Mouse (Mus musculus) heart, postnatal 10 days (tissue): ENCODE measurements around the gene Tnfrsf18. TPM values are rescaled to one million over a fixed set of nuclear protein-coding genes. Genes with fewer than 3 reads are reported as not detected.
A peak's percentile ranks its signal among the peaks of the same experiment; 100 is the strongest.

Source experiments
- DNase-seq, 2 experiments: peaks; one replicate each; pipeline ENCODE4 v3.0.0; 2021
- intact Hi-C: fragments of 180-260 bp; cut with DNase I; formaldehyde crosslinking; loops from one replicate; pipeline ENCODE4 v1.15.1; 2025
- total RNA-seq, 2 experiments: library from RNA; stranded (reverse); gene quantifications; 2 replicates each; pipeline ENCODE4 v1.2.3; 2021

Gene Tnfrsf18
- under 1 TPM in 1 of 2 experiments, not detected in 1; 0.29 TPM for total RNA-seq

DNA sequence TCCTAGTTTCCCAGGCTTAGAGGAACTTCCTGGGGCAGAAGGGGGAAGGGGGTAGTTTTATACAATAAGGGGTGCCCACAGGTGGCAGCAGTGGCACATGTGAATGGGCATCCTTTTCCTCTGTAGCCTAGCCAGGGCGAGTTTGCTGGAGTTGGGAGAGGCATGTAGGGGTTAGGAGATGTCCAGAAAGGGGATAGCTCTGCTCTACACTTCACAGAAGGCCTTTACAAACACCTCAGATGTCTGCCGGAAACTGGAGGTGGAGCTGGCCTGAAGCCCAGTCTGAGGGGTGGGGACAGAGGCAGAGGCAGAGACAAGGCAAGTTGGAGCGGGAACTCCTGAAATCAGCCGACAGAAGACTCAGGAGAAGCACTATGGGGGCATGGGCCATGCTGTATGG lies at the start of gene Tnfrsf18:
TSS of gene Tnfrsf18 (plus strand) at position 152 of the 400 bp plus-strand sequence.
- intact Hi-C loops = no loop called here
- DNase-seq = peak; percentile 61 to 68

DNA sequence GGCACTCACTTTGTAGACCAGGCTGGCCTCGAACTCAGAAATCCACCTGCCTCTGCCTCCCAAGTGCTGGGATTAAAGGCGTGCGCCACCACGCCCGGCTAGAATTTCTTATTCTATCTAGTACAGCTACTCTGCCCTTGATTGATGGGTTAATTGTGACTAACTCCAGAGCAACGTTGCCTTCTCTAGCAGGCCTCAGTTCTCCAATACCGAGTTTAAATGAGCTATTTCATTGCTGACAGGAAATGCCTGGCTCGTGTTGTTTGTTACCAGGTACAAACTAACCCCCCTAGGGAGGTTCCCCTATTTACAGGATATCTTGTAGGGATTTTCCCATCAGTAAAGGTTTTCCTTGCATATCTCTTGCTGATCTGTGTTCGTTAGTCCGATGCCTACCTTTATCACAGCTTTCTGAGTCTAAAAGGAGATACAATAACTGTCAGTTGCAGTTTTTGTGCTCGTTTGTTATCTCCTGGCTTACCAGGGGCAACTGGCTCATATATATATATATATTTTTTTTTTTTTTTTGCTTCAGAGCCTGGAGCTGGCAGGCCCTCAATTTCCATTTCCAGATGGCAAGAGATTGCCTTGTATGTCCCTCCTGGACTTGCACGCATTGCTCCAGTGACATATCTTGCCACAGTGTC lies 44.4 kb upstream of the Tnfrsf18 start:
- no peak for DNase-seq
- intact Hi-C loops = no loop called here

DNA sequence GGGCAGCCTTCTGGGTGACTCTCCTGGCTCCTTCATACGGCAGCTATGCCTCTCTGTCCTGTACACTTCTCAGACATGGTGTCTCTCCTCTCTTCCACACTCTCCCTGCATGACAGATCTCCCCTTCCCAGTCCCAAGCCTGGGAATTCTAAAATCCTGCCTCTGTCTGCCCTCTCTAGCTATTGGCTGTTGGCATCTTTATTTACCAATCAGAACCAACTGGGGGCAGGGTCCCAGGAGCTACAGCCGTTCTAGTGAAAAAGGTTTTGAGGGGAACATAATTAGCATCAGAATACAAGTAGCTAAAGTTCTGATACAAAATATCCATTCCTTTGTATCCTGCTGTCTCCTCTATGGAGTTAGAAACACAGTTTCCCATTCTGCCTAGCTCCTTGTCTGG lies 42.2 kb upstream of the Tnfrsf18 start:
- no peak for DNase-seq
- intact Hi-C loops = no loop called here

- intact Hi-C loops = loop anchor here (2.0 kb wide), 1 partner anchor 29 kb away; the partner anchor contains the start of gene C1qtnf12
- peak; percentile 11 to 28 for DNase-seq
These were observed 34.6 kb upstream of the Tnfrsf18 start for GRCm38 (mm10) chr4:155991211-155991907.

DNA sequence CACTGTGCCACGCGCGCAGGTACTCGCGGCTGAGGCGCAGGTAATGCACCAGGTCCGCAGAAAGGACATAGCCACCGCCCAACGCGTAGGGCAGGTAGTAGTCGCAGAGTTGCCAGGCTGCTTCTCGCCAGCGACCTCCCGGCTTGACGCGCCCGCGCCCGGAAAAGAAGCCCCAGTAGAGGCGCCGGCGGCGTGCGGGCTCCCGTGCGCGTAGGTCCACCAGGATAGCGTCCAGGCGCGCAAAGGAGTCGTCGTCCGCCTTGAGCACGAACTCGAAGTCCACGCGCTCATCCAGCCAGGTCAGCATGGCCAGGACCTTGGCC lies 34.1 kb upstream of the Tnfrsf18 start:
- DNase-seq = no peak
- intact Hi-C loops = loop anchor here (2.0 kb wide), 1 partner anchor 29 kb away; the partner anchor contains the start of gene C1qtnf12

GRCm38 (mm10) chr4:155992241-155992905 lies 33.6 kb upstream of the Tnfrsf18 start, which contains the start of the genes B3galt6 and Sdf4:
Gene B3galt6, minus strand, starts transcription at chr4:155992649.
Gene Sdf4, plus strand, starts transcription at chr4:155992872.
- intact Hi-C loops = no loop called here
- peak; percentile 90 to 92 for DNase-seq

DNA sequence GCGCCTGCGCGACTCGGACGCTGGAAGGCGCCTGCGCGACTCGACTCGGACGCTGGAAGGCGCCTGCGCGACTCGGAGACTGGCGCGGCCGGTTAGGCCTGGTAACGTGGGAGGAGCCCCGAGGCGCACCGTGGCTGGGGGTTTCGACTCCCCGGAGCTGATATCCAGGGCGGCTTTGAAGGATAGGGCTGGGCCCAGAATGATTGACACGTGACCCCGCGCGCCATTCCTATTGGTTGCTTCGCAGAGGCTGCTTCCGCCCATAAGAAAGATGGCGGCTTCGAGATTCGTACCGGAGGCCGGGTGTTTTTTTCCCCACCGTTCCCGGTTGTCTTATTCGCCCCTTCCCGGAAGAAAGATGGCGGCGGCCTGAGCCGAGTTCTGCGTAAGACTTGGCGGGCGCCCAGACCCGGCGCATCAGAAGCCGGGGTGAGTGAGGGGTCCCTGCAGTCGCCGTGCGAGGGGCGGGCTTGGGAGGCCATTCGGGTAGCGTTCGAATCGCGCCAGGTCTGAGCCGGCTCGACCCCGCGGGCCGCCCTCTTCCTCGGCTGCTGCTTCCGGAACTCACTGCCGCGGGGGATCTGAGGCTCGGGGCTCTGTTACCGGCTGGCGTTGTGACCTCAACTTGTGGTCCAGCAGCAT lies 32.9 kb upstream of the Tnfrsf18 start:
- peak; percentile 98 to 99 for DNase-seq
- intact Hi-C loops = no loop called here

DNA sequence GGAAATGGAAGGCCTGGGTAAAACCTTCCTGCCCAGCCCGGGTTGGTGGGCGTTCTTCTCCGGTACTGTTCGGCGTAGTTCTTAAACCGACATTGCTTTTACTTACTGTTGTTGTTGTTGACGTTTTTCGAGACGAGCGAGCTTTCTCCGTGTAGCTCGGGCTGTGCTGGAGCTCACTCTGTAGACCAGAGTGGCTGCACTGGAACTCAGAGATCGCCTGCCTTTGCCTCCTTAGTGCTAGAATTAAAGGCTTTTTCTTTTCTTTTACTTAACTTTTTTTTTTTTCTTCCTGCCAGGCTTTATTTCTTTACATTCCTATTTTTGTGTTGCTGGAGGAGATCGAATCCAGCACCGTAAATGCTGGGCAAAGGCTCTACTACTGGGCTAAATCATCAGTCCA lies 32.4 kb upstream of the Tnfrsf18 start:
- no peak for DNase-seq
- intact Hi-C loops = no loop called here

- no peak for DNase-seq
- intact Hi-C loops = no loop called here
These were observed 21.9 kb upstream of the Tnfrsf18 start for GRCm38 (mm10) chr4:156004109-156004508.

DNA sequence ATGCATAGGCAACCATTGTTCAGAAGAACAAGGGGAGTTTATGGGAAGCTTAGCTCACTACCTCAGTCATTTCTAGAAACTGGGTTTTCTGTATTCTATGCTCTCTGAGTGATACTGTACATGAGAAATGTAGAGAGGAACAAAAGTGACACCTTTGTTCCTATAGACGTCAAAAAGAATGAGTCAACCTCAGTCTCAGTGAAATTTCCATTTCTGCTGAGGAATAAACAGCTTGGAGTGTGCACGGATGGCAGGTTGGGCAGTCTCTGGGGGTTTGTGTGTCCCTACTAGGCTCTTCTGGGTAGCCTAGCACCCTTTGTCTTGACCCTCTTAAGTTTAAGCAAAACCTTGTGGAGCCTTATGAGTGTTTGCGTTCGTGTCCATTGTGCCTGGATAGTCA lies 17.6 kb upstream of the Tnfrsf18 start:
- DNase-seq = no peak

DNA sequence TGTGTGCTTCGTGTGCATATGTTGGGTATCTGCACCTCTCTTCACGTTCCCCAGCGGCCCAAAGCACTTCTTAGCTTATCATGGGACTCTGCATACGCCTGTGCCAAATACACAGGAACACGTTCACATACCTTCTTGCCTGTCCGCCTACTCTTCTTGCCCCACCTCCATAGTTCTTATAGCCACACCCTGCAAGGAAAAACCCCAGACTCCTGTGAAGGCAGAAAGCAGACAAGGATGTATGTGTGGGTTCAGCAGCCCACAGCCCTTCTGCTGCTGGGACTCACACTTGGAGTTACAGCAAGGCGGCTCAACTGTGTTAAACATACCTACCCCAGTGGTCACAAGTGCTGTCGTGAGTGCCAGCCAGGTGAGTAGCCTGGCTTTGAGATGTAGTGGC lies 12.3 kb upstream of the Tnfrsf18 start, which contains the start of gene Tnfrsf4:
TSS of gene Tnfrsf4 (plus strand) at position 207 of the 400 bp plus-strand sequence.
- intact Hi-C loops = no loop called here
- DNase-seq = no peak

More for the DNA sequence above, 17.6 kb upstream of the Tnfrsf18 start:
- intact Hi-C loops = no loop called here

DNA sequence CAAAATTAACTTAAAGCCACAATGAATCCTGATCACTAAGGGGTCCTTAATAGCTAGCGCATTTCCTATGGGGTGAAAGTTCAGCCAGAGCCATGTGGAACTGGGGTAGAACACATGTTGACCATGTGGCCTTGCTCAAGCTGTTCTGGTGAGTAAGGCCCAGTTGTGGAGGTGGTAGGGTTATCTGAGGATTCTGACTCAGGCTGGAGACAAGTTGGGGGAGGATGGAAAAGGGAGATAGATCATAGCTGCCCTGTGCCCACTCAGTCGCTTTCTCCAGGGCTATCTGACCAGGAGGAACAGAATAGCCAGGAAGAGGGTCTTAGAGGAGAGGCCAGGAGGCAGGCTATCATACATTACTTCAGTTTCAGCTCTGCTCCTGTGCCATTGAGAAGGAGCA lies 11.5 kb upstream of the Tnfrsf18 start:
- DNase-seq = no peak
- intact Hi-C loops = no loop called here

- intact Hi-C loops = no loop called here
- DNase-seq = no peak
These were observed 6.2 kb upstream of the Tnfrsf18 start for GRCm38 (mm10) chr4:156019771-156020170.

DNA sequence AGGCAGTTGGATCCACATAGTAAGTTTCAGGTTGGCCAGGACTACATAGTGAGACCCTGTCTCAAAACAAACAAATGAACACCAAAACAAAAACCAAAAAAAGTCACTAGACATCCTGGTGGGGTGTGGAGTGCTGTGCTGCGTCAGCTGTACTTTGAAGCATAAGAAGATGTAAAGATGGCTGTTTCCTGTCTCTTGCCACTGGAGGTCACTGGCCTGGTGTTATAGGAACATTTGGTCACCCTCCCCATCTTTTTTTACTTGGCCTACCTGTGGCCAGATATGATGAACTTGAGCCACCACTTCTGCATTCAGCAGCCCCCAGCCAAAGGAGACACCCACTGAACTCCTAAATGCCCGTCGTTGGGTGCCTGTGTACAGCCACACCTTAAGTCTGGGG lies 4.6 kb upstream of the Tnfrsf18 start:
- no peak for DNase-seq
- intact Hi-C loops = no loop called here

DNA sequence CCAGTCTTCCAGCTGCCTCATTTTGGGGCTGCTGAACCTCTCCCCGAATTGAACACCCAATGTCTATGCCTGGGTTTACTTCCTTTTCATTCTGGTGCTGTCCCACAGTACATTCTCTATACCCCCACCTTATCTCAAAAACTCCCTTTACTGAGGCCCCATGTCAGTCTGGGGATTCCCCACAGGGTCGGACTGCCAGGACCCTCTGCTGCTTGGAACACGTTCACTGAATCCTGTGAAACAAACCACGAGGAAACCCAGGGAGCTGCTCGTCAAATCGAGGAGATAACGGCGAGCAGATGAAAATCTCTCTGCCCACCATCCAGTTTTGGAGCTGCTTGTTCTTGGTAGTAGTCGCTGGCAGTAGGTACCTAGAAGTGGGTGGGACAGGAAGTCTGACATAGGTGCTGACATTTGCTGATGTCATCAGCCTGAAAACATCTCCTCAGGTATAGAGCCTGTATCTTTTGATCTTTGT lies 4.0 kb upstream of the Tnfrsf18 start:
- intact Hi-C loops = no loop called here
- no peak for DNase-seq

GRCm38 (mm10) chr4:156023520-156023919 lies 2.4 kb upstream of the Tnfrsf18 start:
- intact Hi-C loops = no loop called here
- DNase-seq = no peak

DNA sequence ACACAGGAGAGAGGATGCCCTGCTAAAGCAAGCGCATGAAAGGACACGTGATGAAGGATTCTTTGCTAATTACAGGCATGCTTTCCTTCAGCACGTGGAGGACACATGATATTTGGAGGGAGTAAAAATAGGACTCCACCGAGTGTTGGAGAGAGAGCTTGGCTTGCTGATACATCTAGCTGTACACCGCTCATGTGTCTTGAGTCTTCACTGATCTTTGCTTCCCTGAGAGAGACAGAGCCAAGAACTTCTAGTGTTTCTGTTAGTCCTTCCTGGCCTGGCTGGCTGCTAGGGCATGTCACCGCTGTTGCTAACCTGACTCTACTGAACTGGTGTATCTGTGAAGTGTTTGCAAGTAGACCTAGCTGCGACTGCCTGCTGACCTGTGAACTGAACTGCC lies 1.8 kb upstream of the Tnfrsf18 start:
- intact Hi-C loops = no loop called here
- DNase-seq = peak; percentile 46 to 56

- intact Hi-C loops = no loop called here
- no peak for DNase-seq
These were observed 2.6 kb downstream of the Tnfrsf18 start for GRCm38 (mm10) chr4:156028580-156028979.

- intact Hi-C loops = loop anchor here (5.0 kb wide), 1 partner anchor 68 kb away; the partner anchor contains the start of gene C1qtnf12
- no peak for DNase-seq
These were observed 4.7 kb downstream of the Tnfrsf18 start for GRCm38 (mm10) chr4:156030651-156031118.

GRCm38 (mm10) chr4:156031255-156031592 lies 5.3 kb downstream of the Tnfrsf18 start:
- DNase-seq = no peak
- intact Hi-C loops = loop anchor here (5.0 kb wide), 1 partner anchor 69 kb away; the partner anchor contains the start of gene C1qtnf12
